Mouse (Mus musculus): ENCODE measurements around the gene Klf12.

GRCm38 (mm10) chr14:99876791-99877578, 407.5 kb downstream of the Klf12 start:
- TF ChIP-seq POLR2A (IDR thresholded peaks at IDR 0.05; ENCODE audit: insufficient read depth, low read length) (no peak), CTCF (IDR thresholded peaks at IDR 0.05; ENCODE audit: low read depth, low read length) (no peak)

All from ES-Bruce4 (cell line).